In the genomic region with DNA sequence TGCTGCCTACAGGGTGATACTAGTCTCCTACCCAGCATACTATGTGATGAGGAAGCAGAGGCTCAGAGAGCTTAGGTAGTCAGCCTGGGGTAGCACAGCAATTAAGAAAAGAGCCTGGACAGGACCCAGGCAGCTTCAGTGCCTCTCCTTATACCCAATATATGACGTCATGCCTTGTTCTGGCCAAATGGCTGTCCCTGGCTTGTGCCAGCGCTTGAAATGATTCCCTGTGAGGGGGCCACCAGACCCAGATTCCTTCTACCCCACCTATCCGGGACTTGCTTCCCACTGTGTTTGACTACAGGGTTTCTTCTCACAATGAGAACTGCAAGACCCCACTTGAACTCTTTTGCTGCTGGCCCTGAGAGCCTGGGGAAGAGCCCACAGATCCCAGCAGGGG, we compare ENCODE assay signal across 9 mouse cellular contexts. TPM values are rescaled to one million over a fixed set of nuclear protein-coding genes. Genes with fewer than 3 reads are reported as not detected.
A peak's percentile ranks its signal among the peaks of the same experiment; 100 is the strongest.
DNase-seq lines count a peak whose midpoint lies in the region; ATAC-seq and TF ChIP-seq lines count a peak whose summit lies in the region.
"Had no signal": no experiment of that assay in that cellular context is flagged by ENCODE, and none has a peak within 500 bp of the region (broad histone marks: within the 10 kb centered on the region; RNA-seq: fewer than 3 reads in every experiment).

No protein-coding gene starts in this region.

- H3K9ac ChIP-seq in heart, postnatal 0 days (replicated peaks; ENCODE audit: low read depth, low read length) = no peak overlapping the region
- H3K9ac ChIP-seq in forebrain, postnatal 0 days = no peak overlapping the region
- H3K9ac ChIP-seq in midbrain, embryonic 15.5 days = no peak overlapping the region

- H3K36me3 ChIP-seq in heart, postnatal 0 days (replicated peaks; ENCODE audit: control insufficient read depth, insufficient read depth, low read length) = no peaks in the 10 kb centered on the region
- H3K36me3 ChIP-seq in forebrain, postnatal 0 days (ENCODE audit: insufficient read depth) = no peaks in the 10 kb centered on the region
- H3K36me3 ChIP-seq in midbrain, embryonic 15.5 days (replicated peaks) = no peaks in the 10 kb centered on the region

- no peak for TF ChIP-seq EP300 in heart, postnatal 0 days (IDR thresholded peaks at IDR 0.05; ENCODE audit: low read depth)

- CTCF ChIA-PET in Patski (lab: Charles Lee) = interaction anchor here (1.0 to 1.5 kb wide), 4 partner anchors 9 to 60 kb away, joined by 3 to 4 read pairs (median 3); no protein-coding TSS in a partner anchor

- H3K4me3 ChIP-seq in heart, postnatal 0 days (ENCODE audit: low read depth, low read length) = no peak overlapping the region
- H3K4me3 ChIP-seq in forebrain, postnatal 0 days (ENCODE audit: low read depth, low read length) = no peak overlapping the region
- no peak overlapping the region for H3K4me3 ChIP-seq in midbrain, embryonic 15.5 days

- no peaks in the 10 kb centered on the region for H3K9me3 ChIP-seq in heart, postnatal 0 days (replicated peaks; ENCODE audit: control insufficient read depth, low read length)
- H3K9me3 ChIP-seq in forebrain, postnatal 0 days (ENCODE audit: low read length) = no peaks in the 10 kb centered on the region
- H3K9me3 ChIP-seq in midbrain, embryonic 15.5 days = no peaks in the 10 kb centered on the region

- TF ChIP-seq CTCF in heart, postnatal 0 days (IDR thresholded peaks at IDR 0.05; ENCODE audit: low read depth) = no peak
- TF ChIP-seq CTCF in Patski (IDR thresholded peaks at IDR 0.05) = no peak
- no peak for TF ChIP-seq CTCF in forebrain, postnatal 0 days (IDR thresholded peaks at IDR 0.05; ENCODE audit: low read depth)

- no peak for ATAC-seq in heart, postnatal 0 days (ENCODE audit: insufficient read depth, low read depth)
- ATAC-seq in Patski = peak; percentile 13
- ATAC-seq in forebrain, postnatal 0 days = peak; percentile 47
- peak; percentile 67 for ATAC-seq in midbrain, embryonic 15.5 days (replicated peaks)

- H3K4me2 ChIP-seq in heart, postnatal 0 days (ENCODE audit: low read depth, low read length) = no peak overlapping the region
- H3K4me2 ChIP-seq in forebrain, postnatal 0 days (ENCODE audit: low read depth) = no peak overlapping the region
- no peak overlapping the region for H3K4me2 ChIP-seq in midbrain, embryonic 15.5 days

- peaks cover 12% of the 10 kb centered on the region for H3K4me1 ChIP-seq in heart, postnatal 0 days (ENCODE audit: control insufficient read depth, insufficient read depth)
- peaks cover 3% of the 10 kb centered on the region; the same call in 1 of the 2 replicates for H3K4me1 ChIP-seq in forebrain, postnatal 0 days (ENCODE audit: insufficient read depth)
- H3K4me1 ChIP-seq in midbrain, embryonic 15.5 days = peaks cover 15% of the 10 kb centered on the region

- no peak for DNase-seq in heart, postnatal 0 days (ENCODE audit: low spot score)
- DNase-seq in heart, adult 9 months (ENCODE audit: low spot score in 2 of 2) = no peak
- no peak for DNase-seq in Patski (ENCODE audit: low read depth, low spot score)
- peak; percentile 49 for DNase-seq in forebrain, postnatal 0 days
- DNase-seq in urinary bladder, postnatal 25 days (ENCODE audit: low spot score) = no peak
- DNase-seq in spleen, postnatal 36 days (ENCODE audit: low spot score in 2 of 2) = no peak
- DNase-seq in urinary bladder, postnatal 36 days (ENCODE audit: low spot score in 2 of 2) = no peak

- POLR2A ChIA-PET in Patski (lab: Charles Lee) = no interaction called here

- in situ Hi-C loops in Patski (cut with MboI; ENCODE audit: low pct_unique_long_range_greater_than_20kb) = no loop called here

- no peaks in the 10 kb centered on the region for H3K27me3 ChIP-seq in heart, postnatal 0 days (ENCODE audit: control insufficient read depth, insufficient read depth, low read length)
- no peaks in the 10 kb centered on the region for H3K27me3 ChIP-seq in Patski
- no peaks in the 10 kb centered on the region for H3K27me3 ChIP-seq in forebrain, postnatal 0 days (ENCODE audit: insufficient read depth, low read length)
- no peaks in the 10 kb centered on the region for H3K27me3 ChIP-seq in midbrain, embryonic 15.5 days (replicated peaks)

- H3K27ac ChIP-seq in heart, postnatal 0 days (ENCODE audit: low read depth) = 0 out of 2 replicates have a peak overlapping the region, but pooled peaks have one; percentile 26
- H3K27ac ChIP-seq in forebrain, postnatal 0 days (ENCODE audit: low read depth, low read length) = no peak overlapping the region
- H3K27ac ChIP-seq in midbrain, embryonic 15.5 days = no peak overlapping the region

- 30% methylated on average over 3 of the region's 3 CpGs for WGBS in heart, postnatal 0 days
- 4% methylated on average over 3 of the region's 3 CpGs for WGBS in forebrain, postnatal 0 days
- WGBS in midbrain, embryonic 15.5 days = 3% methylated on average over 3 of the region's 3 CpGs

RNA-seq across cellular contexts. Expression of gene Tgfbi, which starts 27.8 kb away (rescaled TPM):
- total RNA-seq in heart, postnatal 0 days (2014; rRNA removed; ENCODE audit: low replicate concordance) = 31.3 and 43.1 TPM in 2 replicates
- polyA plus RNA-seq in heart, postnatal 0 days (2015; fragmentation: Nextera tagmentation; extraction: Ambion mirVana) = 23.1 and 24.3 TPM in 2 replicates
- polyA plus RNA-seq in Patski (2021) = 0.04 TPM
- 4.3 and 4.8 TPM in 2 replicates for total RNA-seq in forebrain, postnatal 0 days (2014; rRNA removed)
- 4.9 and 5.3 TPM in 2 replicates for polyA plus RNA-seq in forebrain, postnatal 0 days (2015; fragmentation: Nextera tagmentation; extraction: Ambion mirVana)
- 3.6 and 4.4 TPM in 2 replicates for polyA plus RNA-seq in midbrain, embryonic 15.5 days (2015; fragmentation: Nextera tagmentation; extraction: Ambion mirVana)

RNA-seq across cellular contexts. Expression of gene Lect2, which starts 33.2 kb away (rescaled TPM):
- not detected in 2 replicates for total RNA-seq in heart, postnatal 0 days (2014; rRNA removed; ENCODE audit: low replicate concordance)
- not detected in 2 replicates for polyA plus RNA-seq in heart, postnatal 0 days (2015; fragmentation: Nextera tagmentation; extraction: Ambion mirVana)
- polyA plus RNA-seq in Patski (2021) = not detected
- total RNA-seq in forebrain, postnatal 0 days (2014; rRNA removed) = not detected in 2 replicates
- not detected in 2 replicates for polyA plus RNA-seq in forebrain, postnatal 0 days (2015; fragmentation: Nextera tagmentation; extraction: Ambion mirVana)
- not detected in 2 replicates for polyA plus RNA-seq in midbrain, embryonic 15.5 days (2015; fragmentation: Nextera tagmentation; extraction: Ambion mirVana)
- total RNA-seq: gastrocnemius, adult 8-10 months had no signal

RNA-seq across cellular contexts. Expression of gene Fbxl21, which starts 59.2 kb away (rescaled TPM):
- 0.08 and 1.1 TPM in 2 replicates for total RNA-seq in heart, postnatal 0 days (2014; rRNA removed; ENCODE audit: low replicate concordance)
- polyA plus RNA-seq in heart, postnatal 0 days (2015; fragmentation: Nextera tagmentation; extraction: Ambion mirVana) = 0.70 and 0.92 TPM in 2 replicates
- 3.8 TPM for polyA plus RNA-seq in Patski (2021)
- total RNA-seq in forebrain, postnatal 0 days (2014; rRNA removed) = 5.4 and 7.1 TPM in 2 replicates
- 3.4 and 4.3 TPM in 2 replicates for polyA plus RNA-seq in forebrain, postnatal 0 days (2015; fragmentation: Nextera tagmentation; extraction: Ambion mirVana)
- polyA plus RNA-seq in midbrain, embryonic 15.5 days (2015; fragmentation: Nextera tagmentation; extraction: Ambion mirVana) = 2.4 and 2.7 TPM in 2 replicates
